Mouse (Mus musculus) adrenal gland, postnatal 25 days (tissue): ENCODE measurements around the gene Xrcc4. TPM values are rescaled to one million over a fixed set of nuclear protein-coding genes. Genes with fewer than 3 reads are reported as not detected.
A peak's percentile ranks its signal among the peaks of the same experiment; 100 is the strongest.

Experiments
- DNase-seq: peaks from one replicate; pipeline ENCODE4 v3.0.0; 2021; ENCODE audit warnings: mixed read lengths
- total RNA-seq: library from RNA; stranded (reverse); gene quantifications from 2 replicates; pipeline ENCODE4 v1.2.3, GENCODE M21; 2021

Xrcc4 gene
- total RNA-seq, 1 experiment from 2014 or later = 14.9 TPM

- DNase-seq = peak; percentile 73
These were observed 159.9 kb downstream of the Xrcc4 start for GRCm38 (mm10) chr13:89929477-89929876.

GRCm38 (mm10) chr13:89918814-89919481 is 170.5 kb downstream of the Xrcc4 start:
- DNase-seq = no peak

GRCm38 (mm10) chr13:89914332-89914731 is 175.1 kb downstream of the Xrcc4 start:
- DNase-seq = no peak

GRCm38 (mm10) chr13:89913891-89914290 is 175.5 kb downstream of the Xrcc4 start:
- DNase-seq = no peak

GRCm38 (mm10) chr13:89906120-89906519 is 183.3 kb downstream of the Xrcc4 start:
- DNase-seq = no peak

GRCm38 (mm10) chr13:89899066-89899465 is 190.3 kb downstream of the Xrcc4 start:
- DNase-seq = no peak

GRCm38 (mm10) chr13:89892140-89892539 is 197.3 kb downstream of the Xrcc4 start:
- DNase-seq = no peak

- DNase-seq = no peak
These were observed 199.2 kb downstream of the Xrcc4 start for GRCm38 (mm10) chr13:89890159-89890558.

GRCm38 (mm10) chr13:89889074-89889473 is 200.3 kb downstream of the Xrcc4 start:
- DNase-seq = peak; percentile 42

GRCm38 (mm10) chr13:89883523-89883922 is 205.9 kb downstream of the Xrcc4 start:
- DNase-seq = no peak

GRCm38 (mm10) chr13:89881281-89881680 is 208.1 kb downstream of the Xrcc4 start:
- no peak for DNase-seq

- DNase-seq = no peak
These were observed 210.5 kb downstream of the Xrcc4 start for GRCm38 (mm10) chr13:89878832-89879468.

- DNase-seq = no peak
These were observed 213.9 kb downstream of the Xrcc4 start for GRCm38 (mm10) chr13:89875499-89875898.

GRCm38 (mm10) chr13:89872725-89873124 is 216.7 kb downstream of the Xrcc4 start:
- no peak for DNase-seq

GRCm38 (mm10) chr13:89854139-89854538 is 235.3 kb downstream of the Xrcc4 start:
- DNase-seq = no peak

GRCm38 (mm10) chr13:89850746-89851145 is 238.7 kb downstream of the Xrcc4 start:
- no peak for DNase-seq

- DNase-seq = no peak
These were observed 239.5 kb downstream of the Xrcc4 start for GRCm38 (mm10) chr13:89849955-89850354.

GRCm38 (mm10) chr13:89838635-89839034 is 250.8 kb downstream of the Xrcc4 start:
- no peak for DNase-seq

GRCm38 (mm10) chr13:89834485-89834884 is 254.9 kb downstream of the Xrcc4 start:
- DNase-seq = no peak

- no peak for DNase-seq
These were observed 256.2 kb downstream of the Xrcc4 start for GRCm38 (mm10) chr13:89833053-89833670.

GRCm38 (mm10) chr13:89828429-89828970 is 260.9 kb downstream of the Xrcc4 start:
- DNase-seq = no peak

GRCm38 (mm10) chr13:89827838-89828237 is 261.6 kb downstream of the Xrcc4 start:
- DNase-seq = no peak

- DNase-seq = no peak
These were observed 274.9 kb downstream of the Xrcc4 start for GRCm38 (mm10) chr13:89814543-89814942.
